Mouse (Mus musculus) liver, embryonic 16.5 days (tissue): ENCODE results near the gene Usf2. TPM values are rescaled to one million over a fixed set of nuclear protein-coding genes. Genes with fewer than 3 reads are reported as not detected.
"Not testable (repeated sequence)": the region's sequence is repeated elsewhere in the genome, so short reads cannot be mapped to it uniquely, and the experiment has no call there.

Source experiments
- ATAC-seq: fragments of 200-750 bp; cut with Nextera tagmentation; 2 replicates; pipeline ENCODE4 v1.8.0; 2017; ENCODE audit warnings: low read depth, mild to moderate bottlenecking, moderate number of reproducible peaks, moderate library complexity
- H3K27ac ChIP-seq: fragments of 300-500 bp; sonication (generic); 2 replicates; pipeline ENCODE4 v1.5.1; 2014; ENCODE audit warnings: mild to moderate bottlenecking, low read length
- H3K27me3 ChIP-seq: fragments of 300-500 bp; sonication (generic); 2 replicates; pipeline ENCODE4 v1.6.1; 2014; ENCODE audit warnings: low read depth, low read length, mixed read lengths; ENCODE audit not compliant: control insufficient read depth, insufficient read depth
- H3K36me3 ChIP-seq: fragments of 300-500 bp; sonication (generic); 2 replicates; pipeline ENCODE4 v1.6.1; 2014; ENCODE audit warnings: mild to moderate bottlenecking; ENCODE audit not compliant: control insufficient read depth, insufficient read depth
- H3K4me1 ChIP-seq: fragments of 300-500 bp; sonication (generic); 2 replicates; pipeline ENCODE4 v1.6.1; 2014; ENCODE audit warnings: low read depth, low read length, mixed read lengths; ENCODE audit not compliant: control insufficient read depth
- H3K4me2 ChIP-seq: fragments of 300-500 bp; sonication (generic); 2 replicates; pipeline ENCODE4 v1.6.1; 2014; ENCODE audit warnings: low read depth, low read length, mixed read lengths
- H3K4me3 ChIP-seq: fragments of 300-500 bp; sonication (generic); 2 replicates; pipeline ENCODE4 v1.5.1; 2014; ENCODE audit warnings: low read depth, mild to moderate bottlenecking, low read length
- H3K9ac ChIP-seq: fragments of 300-500 bp; sonication (generic); 2 replicates; pipeline ENCODE4 v1.6.1; 2014; ENCODE audit warnings: low read depth, low read length
- H3K9me3 ChIP-seq: fragments of 300-500 bp; sonication (generic); replicated peaks from 2 replicates; pipeline ENCODE4 v1.6.1; 2016; ENCODE audit warnings: low read length; ENCODE audit not compliant: control insufficient read depth
- WGBS: fragments of 180-500 bp; shearing (Covaris S2); extraction: QIAGEN DNeasy Blood & Tissue Kit; methylation state at CpG from one replicate; pipeline ENCODE4 v1.1.7; 2014; ENCODE audit not compliant: insufficient replicate concordance; 5-methylcytosine and 5-hydroxymethylcytosine counted together
- polyA plus RNA-seq: library from polyadenylated mRNA; unstranded; fragments of >200 nt; fragmentation: Nextera tagmentation; extraction: Ambion mirVana; gene quantifications from 2 replicates; pipeline ENCODE4 v1.2.1, GENCODE M21; 2015

Usf2 gene
- polyA plus RNA-seq, 1 experiment from 2014 or later: 7.9 TPM

- no peak for ATAC-seq
- H3K27ac ChIP-seq: no peak overlapping the region; the same call in 1 of the 2 replicates
- H3K4me1 ChIP-seq: peaks cover 22% of the 10 kb centered on the region
- H3K9ac ChIP-seq: no peak overlapping the region
- 83% methylated on average over 12 of the region's 12 CpGs for WGBS
- H3K4me3 ChIP-seq: peak overlapping the region; percentile 89
- H3K36me3 ChIP-seq: peaks cover 25% of the 10 kb centered on the region
- no peaks in the 10 kb centered on the region for H3K27me3 ChIP-seq
- peak overlapping the region; percentile 88 for H3K4me2 ChIP-seq
- no peaks in the 10 kb centered on the region for H3K9me3 ChIP-seq
These were observed 1.6 kb downstream of the Usf2 start for GRCm38 (mm10) chr7:30954971-30955520.

GRCm38 (mm10) chr7:30954036-30954435 lies 2.6 kb downstream of the Usf2 start:
- ATAC-seq: peak; percentile 54

GRCm38 (mm10) chr7:30953459-30953858 lies 3.1 kb downstream of the Usf2 start:
- peaks cover 21% of the 10 kb centered on the region for H3K4me1 ChIP-seq
- 0 out of 2 replicates have a peak overlapping the region, but pooled peaks have one; percentile 39 for H3K27ac ChIP-seq
- peaks cover 34% of the 10 kb centered on the region for H3K36me3 ChIP-seq

More at GRCm38 (mm10) chr7:30954036-30954435, 2.6 kb downstream of the Usf2 start:
- Histone ChIP-seq H3K4me3 (no peak overlapping the region), H3K4me1 (peaks cover 22% of the 10 kb centered on the region), H3K9ac (no peak overlapping the region), H3K9me3 (no peaks in the 10 kb centered on the region), H3K4me2 (no peak overlapping the region), H3K27ac (peak overlapping the region; percentile 58), H3K36me3 (peaks cover 31% of the 10 kb centered on the region), H3K27me3 (no peaks in the 10 kb centered on the region)
- WGBS: 69% methylated on average over 3 of the region's 3 CpGs

GRCm38 (mm10) chr7:30952441-30953265 lies 4.0 kb downstream of the Usf2 start:
- Histone ChIP-seq H3K27me3 (no peaks in the 10 kb centered on the region), H3K4me1 (peaks cover 13% of the 10 kb centered on the region), H3K4me3 (no peak overlapping the region), H3K4me2 (no peak overlapping the region), H3K9me3 (no peaks in the 10 kb centered on the region), H3K9ac (no peak overlapping the region), H3K27ac (no peak overlapping the region), H3K36me3 (peaks cover 34% of the 10 kb centered on the region)
- WGBS: 84% methylated on average over 16 of the region's 16 CpGs
- ATAC-seq: no peak

More at GRCm38 (mm10) chr7:30953459-30953858, 3.1 kb downstream of the Usf2 start:
- 59% methylated on average over 6 of the region's 6 CpGs for WGBS
- Histone ChIP-seq H3K9me3 (no peaks in the 10 kb centered on the region), H3K9ac (no peak overlapping the region), H3K4me3 (no peak overlapping the region), H3K27me3 (no peaks in the 10 kb centered on the region), H3K4me2 (no peak overlapping the region)
- ATAC-seq: no peak

- not testable (repeated sequence) for H3K4me3 ChIP-seq, H3K4me2 ChIP-seq, ATAC-seq, H3K27ac ChIP-seq, H3K9ac ChIP-seq, H3K27me3 ChIP-seq, H3K9me3 ChIP-seq, H3K4me1 ChIP-seq
- 77% methylated on average over 3 of the region's 3 CpGs for WGBS
- H3K36me3 ChIP-seq: peaks cover 34% of the 10 kb centered on the region
These were observed 6.7 kb downstream of the Usf2 start for GRCm38 (mm10) chr7:30949902-30950301.

GRCm38 (mm10) chr7:30945876-30946275 lies 10.7 kb downstream of the Usf2 start:
- Histone ChIP-seq H3K27ac (no peak overlapping the region), H3K4me2 (no peak overlapping the region), H3K36me3 (peaks cover 9% of the 10 kb centered on the region), H3K27me3 (no peaks in the 10 kb centered on the region), H3K4me1 (no peaks in the 10 kb centered on the region), H3K9ac (no peak overlapping the region), H3K4me3 (no peak overlapping the region), H3K9me3 (no peaks in the 10 kb centered on the region)
- WGBS: 83% methylated on average over 7 of the region's 7 CpGs
- 0 out of 2 replicates have a peak, but pooled peaks have one; percentile 1 for ATAC-seq

GRCm38 (mm10) chr7:30945466-30945865 lies 11.1 kb downstream of the Usf2 start:
- peak; percentile 56 for ATAC-seq
- H3K4me1 ChIP-seq, H3K27ac ChIP-seq, H3K4me3 ChIP-seq, H3K27me3 ChIP-seq, H3K4me2 ChIP-seq, H3K9ac ChIP-seq, H3K36me3 ChIP-seq, H3K9me3 ChIP-seq: not testable (repeated sequence)
- WGBS: 77% methylated on average over 7 of the region's 7 CpGs

GRCm38 (mm10) chr7:30944706-30945105 lies 11.9 kb downstream of the Usf2 start:
- ATAC-seq, H3K27me3 ChIP-seq, H3K4me1 ChIP-seq, H3K27ac ChIP-seq, H3K36me3 ChIP-seq, H3K9me3 ChIP-seq, H3K4me3 ChIP-seq, H3K9ac ChIP-seq, H3K4me2 ChIP-seq: not testable (repeated sequence)
- WGBS: 61% methylated on average over 2 of the region's 2 CpGs
